Comparison of ENCODE assay signal across 19 mouse cellular contexts in the genomic region with DNA sequence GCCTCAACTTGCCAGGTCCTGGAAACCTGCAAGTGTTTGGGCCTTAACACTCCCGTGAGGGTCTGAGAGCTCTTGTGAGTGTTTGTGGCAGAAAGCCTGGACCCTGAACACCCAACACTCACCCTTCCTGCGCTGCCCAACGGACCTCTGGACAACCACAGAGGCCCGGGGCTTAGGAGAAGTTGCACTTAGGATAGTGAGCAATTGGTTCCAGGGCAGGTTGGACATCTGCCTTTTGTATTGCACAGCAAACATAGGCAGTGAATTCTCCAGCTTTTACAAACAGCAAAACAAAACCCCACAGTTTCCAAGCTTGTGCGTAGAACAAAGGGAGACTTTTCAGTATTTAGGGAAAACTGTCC. TPM values are rescaled to one million over a fixed set of nuclear protein-coding genes. Genes with fewer than 3 reads are reported as not detected.
DNase-seq lines count a peak whose midpoint lies in the region; ATAC-seq and TF ChIP-seq lines count a peak whose summit lies in the region.
"Had no signal": no experiment of that assay in that cellular context is flagged by ENCODE, and none has a peak within 500 bp of the region (broad histone marks: within the 10 kb centered on the region; RNA-seq: fewer than 3 reads in every experiment).

No protein-coding gene starts in this region.

- no peak for ATAC-seq in midbrain, postnatal 0 days (ENCODE audit: low FRiP score)
- ATAC-seq in limb, embryonic 11.5 days (ENCODE audit: insufficient number of reproducible peaks, low FRiP score, low TSS enrichment, low read depth): no peak
- no peak for ATAC-seq in neural tube, embryonic 15.5 days (ENCODE audit: low FRiP score)

- H3K4me1 ChIP-seq in cerebellum, adult 2 months (ENCODE audit: control insufficient read depth, insufficient read depth, low read length): no peaks in the 10 kb centered on the region
- H3K4me1 ChIP-seq in midbrain, embryonic 10.5 days: peaks cover 66% of the 10 kb centered on the region
- peaks cover 3% of the 10 kb centered on the region; the same call in 1 of the 2 replicates for H3K4me1 ChIP-seq in midbrain, postnatal 0 days (ENCODE audit: insufficient read depth, low read length)
- H3K4me1 ChIP-seq in limb, embryonic 11.5 days (ENCODE audit: control insufficient read depth, insufficient read depth, low read length): no peaks in the 10 kb centered on the region; the same call in 1 of the 2 replicates
- H3K4me1 ChIP-seq in neural tube, embryonic 15.5 days: peaks cover 25% of the 10 kb centered on the region

- H3K4me2 ChIP-seq in midbrain, postnatal 0 days (ENCODE audit: low read depth, low read length, poor library complexity, severe bottlenecking): no peak overlapping the region; the same call in 1 of the 2 replicates
- no peak overlapping the region for H3K4me2 ChIP-seq in limb, embryonic 11.5 days (ENCODE audit: low read depth, severe bottlenecking)
- H3K4me2 ChIP-seq in neural tube, embryonic 15.5 days: peak overlapping the region; percentile 9; the same call in 1 of the 2 replicates

- peak overlapping the region; percentile 49; the same call in 1 of the 2 replicates for H3K27ac ChIP-seq in cerebellum, adult 2 months (ENCODE audit: insufficient read depth, low read length)
- peak overlapping the region; percentile 83 for H3K27ac ChIP-seq in midbrain, embryonic 10.5 days (replicated peaks)
- H3K27ac ChIP-seq in midbrain, postnatal 0 days (ENCODE audit: low read depth, low read length): no peak overlapping the region
- no peak overlapping the region for H3K27ac ChIP-seq in limb, embryonic 11.5 days (replicated peaks; ENCODE audit: low read depth, low read length)
- H3K27ac ChIP-seq in neural tube, embryonic 15.5 days (replicated peaks): no peak overlapping the region
- H3K27ac ChIP-seq: liver, embryonic 14.5 days; stomach, embryonic 15.5 days had no signal

- H3K36me3 ChIP-seq in midbrain, embryonic 10.5 days: no peaks in the 10 kb centered on the region
- no peaks in the 10 kb centered on the region for H3K36me3 ChIP-seq in midbrain, postnatal 0 days (ENCODE audit: insufficient read depth, low read length)
- H3K36me3 ChIP-seq in limb, embryonic 11.5 days (ENCODE audit: control insufficient read depth, insufficient read depth, low read length): no peaks in the 10 kb centered on the region
- no peaks in the 10 kb centered on the region for H3K36me3 ChIP-seq in neural tube, embryonic 15.5 days
- H3K36me3 ChIP-seq: stomach, embryonic 15.5 days had no signal

- no peak overlapping the region for H3K9ac ChIP-seq in midbrain, postnatal 0 days (replicated peaks; ENCODE audit: low read length, poor library complexity, severe bottlenecking)
- no peak overlapping the region for H3K9ac ChIP-seq in limb, embryonic 11.5 days (ENCODE audit: low read length)
- no peak overlapping the region for H3K9ac ChIP-seq in neural tube, embryonic 15.5 days (replicated peaks)
- H3K9ac ChIP-seq: liver, embryonic 14.5 days; stomach, embryonic 15.5 days had no signal

- 21% methylated on average over 5 of the region's 5 CpGs for WGBS in cerebellum, adult 2 months
- WGBS in midbrain, embryonic 10.5 days: 3% methylated on average over 5 of the region's 5 CpGs
- WGBS in midbrain, postnatal 0 days: 11% methylated on average over 5 of the region's 5 CpGs
- WGBS in limb, embryonic 11.5 days: 3% methylated on average over 5 of the region's 5 CpGs
- WGBS in neural tube, embryonic 15.5 days: 8% methylated on average over 5 of the region's 5 CpGs

- no peak overlapping the region for H3K4me3 ChIP-seq in cerebellum, adult 2 months (replicated peaks; ENCODE audit: insufficient read depth, low read depth, low read length)
- peak overlapping the region; percentile 53 for H3K4me3 ChIP-seq in midbrain, embryonic 10.5 days
- no peak overlapping the region for H3K4me3 ChIP-seq in midbrain, postnatal 0 days (ENCODE audit: low read depth, low read length)
- H3K4me3 ChIP-seq in limb, embryonic 11.5 days (ENCODE audit: low read depth, low read length): no peak overlapping the region
- no peak overlapping the region for H3K4me3 ChIP-seq in neural tube, embryonic 15.5 days (replicated peaks)
- H3K4me3 ChIP-seq: stomach, embryonic 15.5 days had no signal

- H3K27me3 ChIP-seq in cerebellum, adult 2 months (ENCODE audit: control insufficient read depth, insufficient read depth, low read length): peaks cover 6% of the 10 kb centered on the region; the same call in 1 of the 2 replicates
- peaks cover 100% of the 10 kb centered on the region for H3K27me3 ChIP-seq in midbrain, embryonic 10.5 days (ENCODE audit: low read depth, poor library complexity, severe bottlenecking)
- H3K27me3 ChIP-seq in midbrain, postnatal 0 days (ENCODE audit: insufficient read depth, low read length): peaks cover 65% of the 10 kb centered on the region
- H3K27me3 ChIP-seq in limb, embryonic 11.5 days (ENCODE audit: control insufficient read depth, insufficient read depth, low read length): peaks cover 72% of the 10 kb centered on the region
- peaks cover 82% of the 10 kb centered on the region for H3K27me3 ChIP-seq in neural tube, embryonic 15.5 days (replicated peaks)

- no peak for DNase-seq in cerebellum, adult 2 months
- no peak for DNase-seq in cerebellum, postnatal 14 days
- no peak for DNase-seq in midbrain, embryonic 10.5 days (ENCODE audit: low spot score)
- DNase-seq in midbrain, postnatal 0 days (ENCODE audit: low spot score): no peak
- DNase-seq in limb, embryonic 11.5 days (ENCODE audit: low spot score): peak; percentile 39
- no peak for DNase-seq in lung, postnatal 25 days (ENCODE audit: low spot score)
- DNase-seq in spleen, adult 12 weeks (ENCODE audit: low spot score): no peak
- DNase-seq: lung, postnatal 14 days; right cerebral cortex, postnatal 4 days; thymus, postnatal 4 days had no signal

- no peak for TF ChIP-seq POLR2A in cerebellum, adult 2 months (IDR thresholded peaks at IDR 0.05; ENCODE audit: borderline replicate concordance, insufficient read depth, low read length)

- TF ChIP-seq CTCF in cerebellum, adult 2 months (IDR thresholded peaks at IDR 0.05; ENCODE audit: borderline replicate concordance, insufficient read depth, low read depth, low read length): no peak
- no peak for TF ChIP-seq CTCF in midbrain, postnatal 0 days (IDR thresholded peaks at IDR 0.05)

- H3K9me3 ChIP-seq in midbrain, embryonic 10.5 days (replicated peaks): no peaks in the 10 kb centered on the region
- H3K9me3 ChIP-seq in midbrain, postnatal 0 days (ENCODE audit: low read length): no peaks in the 10 kb centered on the region
- no peaks in the 10 kb centered on the region for H3K9me3 ChIP-seq in limb, embryonic 11.5 days (ENCODE audit: control insufficient read depth, low read length)
- H3K9me3 ChIP-seq in neural tube, embryonic 15.5 days (replicated peaks): no peaks in the 10 kb centered on the region
- H3K9me3 ChIP-seq: stomach, embryonic 15.5 days had no signal

RNA-seq across cellular contexts. Expression of a gene that starts 12.8 kb away (rescaled TPM):
- polyA plus RNA-seq in cerebellum, adult 2 months (2012; rRNA removed): 13.1 and 14.0 TPM in 2 replicates
- 9.2 and 11.2 TPM in 2 replicates for polyA plus RNA-seq in midbrain, embryonic 10.5 days (2016; fragmentation: Nextera tagmentation; extraction: Ambion mirVana)
- 25.8 and 34.8 TPM in 2 replicates for total RNA-seq in midbrain, postnatal 0 days (2014; rRNA removed)
- polyA plus RNA-seq in midbrain, postnatal 0 days (2015; fragmentation: Nextera tagmentation; extraction: Ambion mirVana): 11.8 and 12.9 TPM in 2 replicates
- polyA plus RNA-seq in limb, embryonic 11.5 days (2014; fragmentation: Nextera tagmentation; extraction: Ambion mirVana): 0.07 TPM in 1 of 2 replicates, not detected in the other
- polyA plus RNA-seq in neural tube, embryonic 15.5 days (2015; fragmentation: Nextera tagmentation; extraction: Ambion mirVana): 5.0 and 5.4 TPM in 2 replicates
- total RNA-seq: adrenal gland, adult 18-20 months; CH12.LX had no signal
- polyA plus RNA-seq: embryonic facial prominence, embryonic 14.5 days; gonadal fat pad, adult 2 months; heart, embryonic 14.5 days; kidney, embryonic 16.5 days had no signal

Comparison
In these comparisons a context has a peak if more than half of its experiments do, and no peak if none do; other contexts are left out.
1. H3K27ac ChIP-seq: peak in cerebellum, adult 2 months (single experiment) and midbrain, embryonic 10.5 days (single experiment); none in midbrain, postnatal 0 days (single experiment), limb, embryonic 11.5 days (single experiment) and neural tube, embryonic 15.5 days (single experiment).